Mouse (Mus musculus) T-cell, adult 2 months (primary cell): ENCODE data around the gene Tlr8.
"Not testable (repeated sequence)": the region's sequence is repeated elsewhere in the genome, so short reads cannot be mapped to it uniquely, and the experiment has no call there.

Source experiments
- DNase-seq: peaks from one replicate; pipeline ENCODE4 v3.0.0; 2022; ENCODE audit warnings: low spot score

Gene Tlr8

DNA sequence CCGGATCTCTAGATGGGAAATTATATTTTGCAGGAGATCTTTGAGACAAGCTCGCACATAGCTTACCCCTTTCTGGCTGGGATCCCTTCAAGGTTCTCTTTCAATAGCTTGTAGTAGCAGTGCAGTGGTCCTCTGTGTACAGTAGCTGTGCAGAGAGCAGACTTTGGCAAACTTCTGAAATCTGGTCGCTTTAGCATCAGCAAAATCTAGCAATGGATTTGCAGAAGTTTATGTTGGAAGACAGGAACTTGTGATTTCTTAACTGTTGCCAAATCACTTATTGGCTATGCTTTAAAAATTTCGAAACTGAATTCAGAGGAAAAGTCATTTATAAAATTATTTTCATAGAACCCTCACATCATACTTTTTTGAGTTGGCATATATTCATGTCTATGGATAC, at the start of gene Tlr8:
Gene Tlr8 (minus strand): TSS at position 244 of the 400 bp plus-strand sequence.
- no peak for DNase-seq

GRCm38 (mm10) chrX:167302061-167302460, 37.9 kb upstream of the Tlr8 start:
- not testable (repeated sequence) for DNase-seq

GRCm38 (mm10) chrX:167276953-167277352, 12.8 kb upstream of the Tlr8 start:
- DNase-seq = peak; percentile 36

DNA sequence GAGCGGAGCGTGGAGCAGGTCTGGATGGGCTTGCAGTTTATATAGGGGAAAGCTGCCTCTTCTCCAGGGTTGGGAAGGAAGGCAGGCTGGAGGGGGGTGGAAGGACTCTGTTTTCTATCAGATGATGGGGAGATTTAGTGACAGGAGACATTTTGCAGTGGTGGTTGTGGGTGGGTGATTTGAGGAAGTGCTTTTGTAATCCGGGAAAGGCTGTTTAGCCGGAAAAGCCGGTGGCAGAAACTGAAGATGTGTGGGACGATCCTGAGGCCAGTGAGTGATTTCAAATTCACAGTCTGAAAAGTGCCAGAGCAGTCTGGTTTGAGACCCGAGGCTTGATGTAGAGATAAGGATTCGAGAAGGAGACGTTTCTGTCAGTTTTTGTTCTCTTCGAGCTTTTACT, 12.4 kb upstream of the Tlr8 start:
- DNase-seq = no peak

- DNase-seq = no peak
Measured at GRCm38 (mm10) chrX:167263530-167263929, 599 bp downstream of the Tlr8 start.

GRCm38 (mm10) chrX:167241736-167242135, 22.4 kb downstream of the Tlr8 start:
- DNase-seq = no peak

DNA sequence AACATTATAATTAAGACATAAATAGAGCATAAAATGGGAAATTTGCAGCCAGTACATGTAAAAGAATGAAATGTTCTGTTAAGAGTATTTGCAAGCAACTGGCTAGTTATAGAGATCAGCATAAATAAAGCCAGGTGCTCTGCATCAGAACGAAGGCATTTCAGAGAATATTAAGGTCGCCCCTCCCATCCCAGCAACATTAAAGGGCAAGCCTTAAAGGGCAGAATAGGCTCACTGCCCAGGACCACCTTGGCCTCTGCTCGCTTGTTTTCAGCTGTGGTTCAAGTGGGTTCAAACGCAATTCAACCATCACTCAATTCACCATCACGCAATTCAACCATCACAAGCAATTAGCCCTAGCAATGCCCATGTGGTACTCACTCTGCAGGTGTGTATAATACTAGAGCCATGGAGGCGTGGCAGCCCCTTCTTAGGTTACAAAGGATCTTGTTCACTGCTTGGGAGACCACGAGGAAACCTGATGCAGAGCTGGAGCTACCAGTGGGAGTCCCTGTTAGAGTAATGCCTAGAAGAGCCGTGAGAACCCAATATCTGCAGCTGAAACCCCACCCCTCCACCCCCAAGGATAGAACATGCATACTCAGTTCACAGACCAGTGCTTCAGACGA, 24.7 kb downstream of the Tlr8 start:
- no peak for DNase-seq

DNA sequence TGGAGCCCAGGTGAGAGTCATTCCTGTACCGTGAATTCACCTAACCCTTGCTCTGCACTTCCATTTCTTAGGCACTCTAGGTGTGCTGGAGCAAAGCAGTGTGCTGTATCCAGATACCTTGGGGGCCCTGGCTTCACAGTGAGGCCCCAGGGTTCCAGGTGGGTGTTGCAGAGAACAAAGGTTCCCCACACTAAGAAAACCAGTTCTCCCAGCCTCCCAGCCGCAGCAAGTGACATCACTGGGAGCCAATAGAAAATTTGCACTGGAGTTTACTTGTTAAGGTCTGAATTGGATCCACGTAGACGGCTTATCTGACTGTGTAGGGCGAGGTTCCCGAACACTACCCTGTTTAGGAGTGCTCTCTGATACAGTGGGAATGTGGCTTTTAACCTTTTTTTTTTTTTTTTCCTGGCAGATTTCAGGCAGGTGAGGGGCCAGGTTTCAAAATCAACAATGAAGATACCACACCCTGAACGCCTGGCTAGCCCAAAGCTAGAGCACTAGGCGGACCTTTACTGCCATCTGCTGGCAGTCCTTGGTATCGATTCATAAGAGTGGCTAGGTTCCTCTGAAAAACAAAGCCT, 30.9 kb downstream of the Tlr8 start:
- peak; percentile 69 for DNase-seq

- peak; percentile 76 for DNase-seq
Measured at GRCm38 (mm10) chrX:167231150-167231549, 33.0 kb downstream of the Tlr8 start.

DNA sequence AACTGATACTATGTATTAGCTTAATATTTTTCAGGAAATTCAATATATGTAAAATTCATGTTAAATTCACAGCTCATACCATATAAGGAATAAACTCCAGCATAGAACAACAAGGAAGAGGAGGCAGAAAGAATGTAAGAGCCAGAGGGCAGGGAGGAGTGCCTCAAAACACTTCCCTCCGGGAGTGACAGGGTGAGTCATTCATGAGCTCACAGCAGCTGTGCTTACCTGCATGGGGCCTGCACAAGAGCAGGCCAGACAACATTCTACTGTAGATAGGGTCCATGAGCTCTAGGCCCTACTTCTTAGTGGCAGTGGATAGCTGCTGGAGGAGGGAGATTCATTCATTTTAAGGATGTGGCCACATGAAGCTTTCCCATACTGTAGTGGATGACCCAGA, 34.3 kb downstream of the Tlr8 start:
- no peak for DNase-seq

DNA sequence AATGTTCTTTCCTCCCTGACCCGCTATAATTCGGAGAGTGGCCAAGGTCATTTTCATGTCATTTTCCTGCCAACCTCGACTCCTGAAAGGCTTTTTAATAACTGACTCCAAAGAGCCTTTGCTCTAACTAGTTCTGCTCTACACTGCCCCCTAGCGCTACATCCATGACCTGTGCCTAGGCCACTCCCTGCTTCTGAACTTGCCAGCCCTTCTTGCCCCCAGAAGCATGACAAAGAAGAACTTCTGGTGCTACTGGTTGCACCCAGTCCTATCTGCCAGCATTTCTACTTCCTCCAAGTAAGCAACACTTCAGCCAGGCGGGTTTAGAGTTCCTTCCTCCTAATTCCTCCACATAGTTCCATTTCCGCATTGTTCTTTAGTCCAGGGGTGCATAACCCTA, 34.9 kb downstream of the Tlr8 start:
- DNase-seq = peak; percentile 74

DNA sequence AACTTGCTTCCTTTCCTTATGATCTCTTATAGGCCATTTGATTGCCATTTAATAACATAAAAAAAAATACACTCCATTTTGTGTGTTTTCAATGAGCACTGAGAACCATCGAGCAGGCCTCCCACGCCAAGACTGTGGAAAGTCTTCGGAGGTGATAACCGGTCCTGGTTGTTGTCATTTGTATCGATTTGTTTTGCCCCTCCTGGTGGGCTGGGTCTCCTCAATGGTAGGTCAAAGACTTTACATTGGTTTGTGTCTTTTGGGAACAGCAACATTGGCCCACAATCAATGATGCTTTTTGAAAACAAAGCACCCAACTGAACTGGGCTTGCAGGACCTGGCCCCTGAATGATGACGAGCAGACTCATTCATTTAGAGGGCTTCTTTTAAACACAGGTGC, 36.4 kb downstream of the Tlr8 start:
- DNase-seq = no peak

GRCm38 (mm10) chrX:167227138-167227537, 37.0 kb downstream of the Tlr8 start:
- DNase-seq = peak; percentile 65

- DNase-seq = peak; percentile 64
Measured at GRCm38 (mm10) chrX:167226570-167226969, 37.6 kb downstream of the Tlr8 start.

GRCm38 (mm10) chrX:167212707-167213106, 51.4 kb downstream of the Tlr8 start:
- peak; percentile 47 for DNase-seq

DNA sequence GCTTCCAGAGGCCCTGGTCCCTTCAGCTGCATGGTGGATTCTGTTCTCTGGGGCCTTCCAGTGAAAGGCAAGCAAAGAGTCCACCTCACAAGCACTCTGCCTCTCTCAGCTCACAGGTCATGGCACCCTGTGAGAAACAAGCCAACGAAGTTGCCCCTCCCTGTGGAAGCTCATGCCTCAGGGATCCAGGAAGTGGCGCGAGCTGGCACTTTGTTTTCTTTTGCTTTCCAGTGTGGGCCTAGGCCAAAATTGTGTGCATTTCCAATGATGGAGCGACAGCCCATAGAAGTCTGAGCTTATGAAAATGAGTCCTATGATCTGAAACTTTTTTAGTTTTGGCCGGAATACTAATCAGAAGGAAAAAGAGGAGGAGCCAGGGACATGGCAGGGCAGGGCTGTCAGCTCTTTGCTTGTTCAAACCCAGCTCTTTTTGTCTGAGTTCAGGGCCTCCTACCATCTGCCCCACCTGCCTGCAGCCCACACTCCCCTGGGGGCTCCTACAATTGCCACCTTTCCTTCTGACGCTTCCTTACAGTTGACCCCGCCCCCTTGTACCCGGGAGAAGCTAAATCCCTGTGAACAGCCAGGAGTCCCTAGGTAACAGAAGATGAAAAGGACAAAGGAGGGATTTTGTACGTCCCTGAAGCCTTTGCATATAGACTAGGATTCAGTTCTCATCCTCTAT, 52.1 kb downstream of the Tlr8 start:
- DNase-seq = no peak

DNA sequence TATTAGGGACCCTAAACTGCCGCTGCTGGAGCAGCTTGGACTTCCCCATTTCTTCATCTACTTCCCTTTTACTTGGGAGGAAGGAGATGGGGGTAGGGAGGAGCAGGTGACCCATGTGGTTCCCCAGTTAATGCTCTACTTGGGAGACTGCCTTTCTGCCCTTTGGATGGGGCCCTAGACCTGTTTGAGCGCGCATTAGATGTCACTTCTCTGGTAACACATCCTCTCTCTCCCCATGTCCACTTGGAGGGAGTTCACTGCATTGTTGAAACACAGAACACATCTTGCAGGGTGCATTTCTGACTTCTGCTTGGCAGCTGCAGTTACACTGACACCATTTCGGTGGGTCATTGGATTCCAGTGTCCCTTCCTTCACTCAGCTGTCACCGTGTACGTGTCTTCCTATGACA, 53.8 kb downstream of the Tlr8 start:
- no peak for DNase-seq

DNA sequence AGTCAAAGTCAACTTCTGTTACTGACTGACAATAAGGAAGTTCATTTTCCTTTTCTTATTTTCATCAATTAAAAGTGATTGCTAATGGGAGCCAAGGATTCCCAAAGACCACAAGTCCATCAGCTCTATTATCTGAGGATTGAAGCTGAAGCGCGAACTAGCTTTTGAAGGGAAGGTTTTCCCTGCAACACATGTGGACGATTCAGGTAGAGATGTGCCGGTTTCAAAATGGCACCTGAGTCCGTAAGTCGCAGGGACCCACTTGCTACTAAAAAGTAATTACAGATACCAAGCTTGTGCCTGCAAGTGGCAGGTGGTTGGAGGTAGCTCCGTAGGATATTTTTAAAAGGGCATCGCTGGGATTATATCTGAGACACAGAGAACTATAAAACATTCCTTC, 54.3 kb downstream of the Tlr8 start:
- no peak for DNase-seq

DNA sequence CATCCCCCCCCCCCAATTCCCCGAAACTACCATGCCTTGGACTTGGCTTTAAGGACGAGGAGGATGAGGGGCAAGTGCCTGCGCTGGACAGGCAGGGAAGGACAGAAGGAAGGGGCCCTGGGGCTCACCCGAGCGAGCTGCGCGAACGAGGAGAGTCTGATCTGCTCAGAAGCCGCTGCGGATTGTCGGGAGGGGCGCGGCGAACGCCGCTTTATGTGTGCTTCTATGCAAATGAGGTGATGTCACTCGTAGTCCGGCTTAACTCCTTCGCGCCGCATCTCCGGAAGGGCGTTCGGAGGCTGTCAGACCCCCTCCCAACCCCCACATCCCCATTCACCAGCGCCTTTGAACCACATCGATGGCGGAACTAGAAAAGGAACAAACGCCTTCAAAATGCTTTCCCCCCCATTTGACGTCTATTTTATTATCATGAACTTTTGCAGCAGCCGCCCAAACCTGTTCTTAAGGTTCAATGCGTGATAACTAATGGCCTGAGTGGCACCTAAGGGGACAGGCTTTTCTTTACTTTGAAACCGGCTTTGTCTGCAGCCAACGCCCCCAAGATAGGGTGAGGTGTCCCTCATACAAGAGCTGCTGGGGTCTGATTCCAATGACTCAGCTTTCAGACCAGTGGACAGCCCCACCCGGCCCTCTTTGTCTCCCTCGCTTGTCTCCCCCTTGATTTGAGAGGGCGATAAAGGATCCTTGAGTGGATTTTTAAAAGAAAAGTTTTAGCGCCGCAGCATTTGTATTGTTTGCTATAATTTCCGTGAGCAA, 55.0 kb downstream of the Tlr8 start, which contains the start of gene Tmsb4x:
Gene Tmsb4x (minus strand): TSS at position 338 of the 777 bp plus-strand sequence.
- peak; percentile 83 for DNase-seq

DNA sequence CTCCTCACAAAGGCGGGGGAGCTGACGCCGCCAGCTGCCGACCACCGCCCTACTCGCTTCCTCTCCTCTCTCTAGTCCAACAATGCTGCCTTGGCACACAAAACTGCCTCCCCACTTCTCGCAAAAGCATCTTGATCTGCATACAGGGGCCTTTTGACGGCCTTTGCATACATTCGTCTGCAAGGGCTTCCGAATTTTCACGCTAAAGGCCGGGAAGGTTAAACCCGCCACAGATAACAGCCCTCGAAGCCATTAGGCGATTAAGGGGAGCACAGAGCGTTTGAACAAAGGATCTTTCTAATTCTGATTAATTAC, 55.7 kb downstream of the Tlr8 start:
- no peak for DNase-seq

- DNase-seq = peak; percentile 55
Measured at GRCm38 (mm10) chrX:167207741-167208505, 56.2 kb downstream of the Tlr8 start.
